Mouse (Mus musculus): Measurements from ENCODE around the gene Tssk6. TPM values are rescaled to one million over a fixed set of nuclear protein-coding genes. Genes with fewer than 3 reads are reported as not detected.

Gene Tssk6
- total RNA-seq, 2 experiments from 2014 or later: 0.73 to 0.76 TPM

- no peak for DNase-seq (ENCODE audit: low spot score in 2 of 2)
These were observed 19.0 kb upstream of the Tssk6 start for GRCm38 (mm10) chr8:69882833-69883600.

GRCm38 (mm10) chr8:69884141-69884540 is 17.8 kb upstream of the Tssk6 start:
- no peak for DNase-seq (ENCODE audit: low spot score in 2 of 2)

DNA sequence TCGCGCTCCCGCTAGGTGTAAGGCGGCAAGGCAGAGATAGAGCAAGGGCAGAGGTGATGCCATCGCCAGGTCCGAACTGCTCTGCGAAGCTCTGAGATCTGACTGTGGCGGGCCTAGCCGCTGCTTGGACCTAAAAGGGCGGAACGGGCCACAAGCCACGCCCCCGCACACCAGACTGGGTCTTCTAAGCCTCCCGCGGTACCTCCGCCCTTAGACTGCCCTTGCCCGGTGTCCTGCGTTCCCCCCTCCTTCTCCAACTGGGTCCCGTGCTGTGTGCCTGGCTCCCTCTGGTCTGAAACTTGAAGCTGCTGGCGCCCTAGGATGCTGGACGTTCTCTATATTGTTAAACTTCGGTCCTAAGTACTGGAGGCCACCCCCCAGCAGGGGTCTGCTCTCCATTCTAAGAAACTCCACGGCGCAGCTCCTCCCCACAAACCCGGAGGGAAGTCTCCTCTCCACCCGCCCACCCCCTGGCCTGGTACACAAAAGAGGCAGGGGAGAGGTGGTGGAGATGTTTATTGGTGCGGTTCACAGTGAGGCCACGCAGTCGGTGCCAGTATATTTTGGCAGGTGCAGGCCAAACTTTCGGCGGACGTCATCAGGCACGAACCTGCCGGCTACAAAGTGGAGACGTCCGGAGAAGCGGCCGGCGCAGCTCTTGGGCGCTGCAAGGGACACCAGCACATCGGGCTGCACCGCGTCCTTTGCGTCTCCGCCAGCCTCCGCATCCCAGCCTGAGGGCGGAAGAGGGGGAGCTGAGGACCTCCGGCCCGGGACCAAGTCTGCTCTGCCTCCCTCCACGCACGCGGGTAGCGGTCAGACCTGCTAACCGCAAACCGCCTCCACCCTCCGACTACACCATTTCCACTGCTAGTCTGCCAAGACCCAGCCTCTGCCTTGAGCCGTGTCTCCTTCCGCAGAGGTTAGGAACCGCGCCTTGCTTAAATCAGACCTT is 14.4 kb upstream of the Tssk6 start, which contains the start of gene Cilp2:
Gene Cilp2 (minus strand): TSS at position 399 of the 955 bp plus-strand sequence.
- DNase-seq (ENCODE audit: low spot score in 2 of 2): no peak

- no peak for DNase-seq (ENCODE audit: low spot score in 2 of 2)
These were observed 13.6 kb upstream of the Tssk6 start for GRCm38 (mm10) chr8:69888244-69888866.

DNA sequence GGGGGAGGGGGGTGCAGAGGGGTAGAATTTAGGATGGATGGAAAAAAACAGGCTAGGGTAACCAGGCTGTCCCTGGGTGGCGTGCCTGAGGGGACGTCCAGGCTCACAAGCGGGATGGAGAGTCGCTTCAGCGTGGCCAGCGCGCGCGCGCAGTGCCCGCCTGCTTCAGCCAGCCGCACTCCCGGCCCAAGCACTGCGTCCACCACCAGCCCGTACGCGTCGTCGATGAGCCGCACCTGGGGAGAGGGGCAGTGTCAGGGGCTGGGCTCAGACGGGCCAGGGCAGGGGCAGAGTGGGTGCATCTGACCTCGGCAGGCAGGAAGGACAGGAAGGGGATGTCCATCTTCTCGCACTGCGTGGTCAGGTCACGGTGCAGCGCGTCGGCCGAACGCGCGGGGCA is 13.1 kb upstream of the Tssk6 start:
- no peak for DNase-seq (ENCODE audit: low spot score in 2 of 2)

DNA sequence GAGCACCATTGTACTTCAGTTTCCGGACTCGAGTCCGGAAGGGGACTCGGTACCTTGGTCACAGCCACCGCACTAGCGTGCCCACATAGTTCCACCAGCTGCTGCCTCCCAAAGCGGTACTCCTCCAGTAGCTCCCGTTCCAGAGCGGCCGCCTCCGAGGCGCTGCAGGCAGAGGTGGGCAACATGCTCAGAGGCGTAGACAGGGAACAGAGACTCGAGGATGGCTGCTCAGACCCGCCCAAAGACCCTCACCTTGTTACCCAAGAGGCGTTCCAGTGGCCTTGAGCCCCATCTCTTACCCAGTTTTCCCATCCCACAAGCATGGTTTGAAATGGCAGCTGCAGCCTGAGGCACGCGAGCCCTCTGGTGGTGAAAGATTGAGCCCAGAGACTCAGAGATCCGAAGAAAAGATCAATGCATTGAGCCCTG is 11.2 kb upstream of the Tssk6 start:
- no peak for DNase-seq (ENCODE audit: low spot score in 2 of 2)

DNA sequence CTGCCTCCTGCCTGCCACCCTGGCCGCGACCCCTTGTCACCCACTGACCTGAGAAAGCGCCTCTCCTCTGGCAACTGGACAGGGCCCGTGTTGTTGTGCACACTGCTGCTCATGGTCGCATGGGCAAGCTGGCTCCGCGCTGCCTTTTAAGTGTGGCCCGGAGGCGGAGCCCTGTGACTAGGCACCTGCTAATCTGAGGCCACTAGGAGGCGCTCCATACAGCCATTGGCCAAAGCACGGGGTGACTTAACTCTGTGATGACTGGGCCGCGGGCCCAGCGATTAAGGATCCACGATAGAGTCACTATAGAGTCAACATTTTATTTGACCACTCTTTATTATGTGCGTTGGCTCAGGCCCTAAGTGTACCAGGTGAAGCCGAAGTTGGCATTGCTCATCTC is 8.1 kb upstream of the Tssk6 start:
- DNase-seq (ENCODE audit: low spot score in 2 of 2): peak in 1 of 2 experiments; percentile 47

- DNase-seq (ENCODE audit: low spot score in 2 of 2): no peak
These were observed 7.1 kb upstream of the Tssk6 start for GRCm38 (mm10) chr8:69894836-69895332.

DNA sequence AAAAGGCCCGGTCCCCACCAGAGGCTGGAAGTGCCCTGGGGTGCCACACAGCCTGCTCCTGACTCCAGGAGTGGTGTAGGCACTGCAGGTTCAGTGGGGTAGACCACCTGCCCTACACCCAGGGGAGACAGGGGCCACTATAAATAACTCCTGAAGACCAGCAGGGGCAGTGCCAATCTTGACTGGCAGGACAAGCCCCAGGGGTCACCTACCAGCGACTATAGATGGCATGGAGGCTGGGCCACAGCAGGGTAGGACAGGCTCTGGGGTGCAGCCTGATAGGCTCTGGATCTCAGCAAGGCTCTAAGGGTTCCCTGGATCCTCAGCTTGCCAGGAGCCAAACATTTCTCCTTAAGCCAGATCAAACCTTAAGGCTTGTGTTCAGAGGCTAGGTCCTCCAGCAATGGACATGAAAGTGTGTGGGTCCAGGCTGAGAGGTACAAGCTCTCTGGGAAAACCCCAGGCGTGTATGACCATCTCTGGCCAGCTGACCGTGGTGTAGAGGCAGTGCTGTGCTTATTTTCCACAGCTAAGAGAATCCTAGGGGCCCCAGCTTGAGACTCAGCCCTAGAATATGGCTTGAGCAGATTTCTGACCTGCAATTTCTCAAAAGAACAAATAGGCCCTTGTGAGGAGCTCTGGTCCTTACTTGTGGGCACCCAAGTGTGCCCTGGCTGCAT is 6.1 kb upstream of the Tssk6 start:
- DNase-seq (ENCODE audit: low spot score in 2 of 2): no peak

DNA sequence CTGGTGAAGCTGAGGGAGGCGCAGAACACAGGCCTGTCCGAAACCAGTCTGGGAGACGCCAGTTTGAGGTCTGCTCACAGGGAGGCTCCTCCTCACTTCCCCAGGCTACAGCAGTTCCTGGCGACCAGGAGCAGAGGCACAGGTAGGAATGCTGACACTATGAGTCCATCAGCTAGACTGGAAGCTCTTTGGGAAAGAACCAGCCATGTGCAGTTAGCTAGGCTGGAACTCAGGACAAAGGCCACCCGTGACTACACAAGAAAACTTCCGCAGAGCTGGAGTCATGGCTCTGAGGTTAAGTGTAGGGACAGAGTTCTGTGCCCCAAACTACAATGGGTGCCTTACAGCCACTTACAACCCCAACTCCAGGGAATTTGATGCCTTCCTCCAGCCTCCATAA is 4.1 kb upstream of the Tssk6 start:
- no peak for DNase-seq (ENCODE audit: low spot score in 2 of 2)

DNA sequence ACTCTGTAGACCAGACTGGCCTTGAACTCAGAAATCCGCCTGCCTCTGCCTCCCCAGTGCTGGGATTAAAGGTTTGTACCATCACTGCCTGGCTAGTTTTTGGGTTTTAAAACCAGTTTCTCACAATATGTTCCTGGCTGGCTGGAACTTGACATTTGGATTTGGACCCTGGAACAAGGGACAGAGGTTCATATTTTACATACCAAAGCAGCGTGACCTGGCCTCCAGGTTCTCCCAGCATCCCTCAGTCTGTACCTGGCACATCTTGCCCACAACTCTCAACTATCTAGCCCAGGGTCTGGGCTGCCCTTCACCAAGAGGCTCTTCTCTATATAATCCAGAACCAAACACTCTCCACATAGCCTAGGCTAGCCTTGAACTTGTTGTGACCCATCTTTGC is 2.1 kb upstream of the Tssk6 start:
- no peak for DNase-seq (ENCODE audit: low spot score in 2 of 2)

GRCm38 (mm10) chr8:69900895-69901451 is 1.0 kb upstream of the Tssk6 start:
- no peak for DNase-seq (ENCODE audit: low spot score in 2 of 2)

DNA sequence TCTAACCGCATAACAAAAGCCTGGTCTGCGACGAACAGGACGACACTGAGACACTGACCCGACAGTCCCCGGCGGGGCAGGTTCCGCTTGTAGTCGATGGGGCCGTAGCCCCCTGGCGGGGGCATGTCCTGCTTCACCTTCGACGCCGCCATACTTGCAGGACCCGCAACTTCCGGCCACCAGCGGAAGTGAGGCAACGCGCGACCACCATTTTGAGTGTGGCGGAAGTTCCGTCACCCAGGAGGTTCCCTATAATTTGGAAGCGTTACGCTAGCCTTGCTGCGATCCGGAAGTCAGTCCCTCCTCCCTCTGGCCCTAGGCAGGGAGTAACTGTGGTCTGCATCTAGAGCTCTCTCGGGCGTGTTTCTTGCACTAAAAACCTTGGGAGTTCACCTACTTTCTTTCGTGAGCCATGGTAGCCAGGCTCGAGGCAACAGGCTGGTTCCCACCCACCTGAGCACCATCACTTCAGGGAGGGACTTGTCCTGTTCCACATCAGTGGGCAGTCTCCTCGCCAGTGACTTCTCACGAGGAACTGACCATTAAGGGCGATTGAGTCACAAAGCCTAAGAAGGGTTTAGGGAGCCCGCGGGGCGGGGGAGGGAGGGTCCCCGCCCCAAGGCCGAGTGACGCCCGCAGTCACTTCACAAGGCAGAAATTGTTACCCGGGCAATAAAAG is 361 bp upstream of the Tssk6 start:
- DNase-seq (ENCODE audit: low spot score in 2 of 2): peak; percentile 94 to 95

DNA sequence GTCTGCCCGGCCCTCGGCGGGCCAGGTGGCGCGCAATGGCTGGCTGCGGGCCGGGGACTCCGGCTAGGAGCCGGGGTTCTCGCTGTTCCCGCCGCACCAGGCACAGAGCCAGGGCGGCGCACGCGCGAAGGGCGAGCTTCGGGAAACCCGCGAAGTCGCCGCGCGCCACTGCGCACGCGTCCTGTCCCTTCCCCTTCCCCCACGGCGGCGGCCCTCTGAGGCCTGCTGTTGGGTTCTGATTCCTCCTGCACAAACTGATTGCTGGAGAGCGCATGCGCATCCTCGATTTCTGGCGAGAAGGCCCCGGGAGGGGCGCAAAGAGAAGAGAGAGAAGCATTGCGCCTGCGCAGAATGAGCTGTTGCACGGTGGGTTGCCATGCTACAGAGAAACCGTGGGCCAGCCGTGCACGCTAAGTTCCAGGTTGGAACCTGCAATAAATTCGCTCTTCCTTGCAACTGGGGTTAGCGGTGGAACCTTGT is 1.1 kb downstream of the Tssk6 start:
- DNase-seq (ENCODE audit: low spot score in 2 of 2): peak; percentile 98 to 99

- DNase-seq (ENCODE audit: low spot score in 2 of 2): no peak
These were observed 2.1 kb downstream of the Tssk6 start for GRCm38 (mm10) chr8:69904096-69904495.

GRCm38 (mm10) chr8:69906260-69906659 is 4.3 kb downstream of the Tssk6 start:
- DNase-seq (ENCODE audit: low spot score in 2 of 2): no peak

GRCm38 (mm10) chr8:69907106-69907505 is 5.1 kb downstream of the Tssk6 start:
- DNase-seq (ENCODE audit: low spot score in 2 of 2): no peak

DNA sequence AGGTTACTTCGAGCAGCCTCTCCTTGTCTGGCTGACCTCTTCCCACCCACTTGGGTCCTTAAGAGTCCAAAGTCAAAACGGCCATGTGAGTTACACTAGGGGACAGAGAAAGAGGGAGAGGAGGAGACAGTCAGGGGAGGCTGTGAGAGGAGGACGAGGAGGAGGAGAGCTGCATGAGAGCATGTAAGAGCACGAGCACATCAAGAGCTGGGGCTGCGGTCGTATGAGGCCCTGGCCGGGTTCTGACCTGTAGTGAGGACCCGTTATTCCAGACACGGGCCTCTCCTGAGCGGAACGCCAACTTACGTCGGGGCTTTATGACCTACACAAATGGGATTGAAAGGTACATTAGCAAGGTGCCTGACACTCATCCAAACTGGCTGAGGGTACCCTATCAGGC is 9.9 kb downstream of the Tssk6 start:
- no peak for DNase-seq (ENCODE audit: low spot score in 2 of 2)

DNA sequence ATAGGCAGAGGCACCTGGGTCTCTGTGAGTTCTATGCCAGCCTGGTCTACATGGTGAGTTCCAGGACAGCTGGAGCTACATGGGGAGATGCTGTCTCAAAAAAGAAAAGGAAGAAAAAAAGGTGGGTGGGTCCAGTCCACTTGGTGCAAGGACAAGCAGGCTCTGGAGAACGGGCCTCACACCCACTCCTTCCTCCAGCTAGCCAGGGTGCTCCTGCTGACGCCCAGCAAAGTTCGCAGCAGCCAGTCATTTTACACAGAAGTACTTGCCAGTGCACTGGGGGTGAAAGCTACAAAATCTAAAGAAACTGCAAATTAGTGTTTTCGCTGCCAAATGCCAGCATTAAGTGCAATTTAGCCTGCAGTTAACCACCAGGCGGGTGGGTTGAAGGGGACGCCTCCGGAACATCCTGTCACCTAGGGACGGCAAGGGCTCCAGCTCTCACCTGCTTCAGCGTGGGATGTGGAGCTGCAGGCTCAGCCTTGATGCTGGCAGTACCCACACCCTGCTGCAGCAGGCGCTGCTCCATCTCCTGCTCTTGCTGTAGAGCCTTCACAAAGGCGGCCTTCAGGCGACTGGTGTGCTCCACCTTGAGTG is 10.6 kb downstream of the Tssk6 start:
- DNase-seq (ENCODE audit: low spot score in 2 of 2): no peak
